Mouse (Mus musculus): Measurements from ENCODE around the gene Spry2. TPM values are rescaled to one million over a fixed set of nuclear protein-coding genes. Genes with fewer than 3 reads are reported as not detected.

Gene Spry2
- total RNA-seq (2017) = 2.2 and 2.9 TPM in 2 replicates

DNA sequence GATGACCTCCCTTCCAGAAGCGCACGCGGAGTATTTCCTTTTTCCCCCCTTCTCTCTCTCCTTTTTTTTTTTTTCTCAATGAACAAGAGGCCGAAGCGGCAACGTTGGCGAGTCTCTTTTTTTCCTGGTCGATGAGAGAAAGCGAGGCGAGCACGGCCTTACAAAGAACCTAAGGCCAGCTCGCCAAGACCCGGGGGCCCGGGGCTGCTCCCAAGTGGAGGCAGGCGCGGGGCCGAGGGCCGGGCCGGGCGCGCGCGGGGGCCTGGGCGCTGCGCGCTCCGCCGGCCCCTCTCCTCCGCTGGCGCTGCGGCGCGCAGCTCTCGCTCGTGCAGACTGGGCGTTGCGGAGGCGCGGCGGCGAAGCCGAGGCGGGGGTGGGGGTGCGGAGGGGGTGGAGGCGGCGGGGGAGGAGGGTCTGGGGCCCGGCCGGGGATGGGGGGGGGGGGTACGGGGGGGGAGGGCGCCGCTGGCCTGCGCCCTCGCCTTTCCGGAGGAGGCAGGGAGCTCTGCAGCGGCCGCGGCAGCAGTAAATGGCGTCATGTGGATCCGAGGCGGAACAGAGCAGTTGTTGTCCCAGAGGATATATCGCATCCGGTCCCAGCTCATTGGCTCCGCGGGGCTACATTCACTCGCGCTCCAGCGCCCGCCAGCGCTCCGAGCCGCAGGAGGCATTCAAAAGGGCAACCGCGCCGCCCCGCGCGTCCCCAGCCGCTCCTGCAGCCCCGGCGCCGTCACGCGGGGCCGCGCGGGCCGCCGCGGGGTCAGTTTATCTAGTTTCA lies at the start of gene Spry2:
Gene Spry2 (minus strand): TSS at position 29 of the 778 bp plus-strand sequence.
- peak; percentile 62 for ATAC-seq (replicated peaks; ENCODE audit: low read depth, poor library complexity, severe bottlenecking)

DNA sequence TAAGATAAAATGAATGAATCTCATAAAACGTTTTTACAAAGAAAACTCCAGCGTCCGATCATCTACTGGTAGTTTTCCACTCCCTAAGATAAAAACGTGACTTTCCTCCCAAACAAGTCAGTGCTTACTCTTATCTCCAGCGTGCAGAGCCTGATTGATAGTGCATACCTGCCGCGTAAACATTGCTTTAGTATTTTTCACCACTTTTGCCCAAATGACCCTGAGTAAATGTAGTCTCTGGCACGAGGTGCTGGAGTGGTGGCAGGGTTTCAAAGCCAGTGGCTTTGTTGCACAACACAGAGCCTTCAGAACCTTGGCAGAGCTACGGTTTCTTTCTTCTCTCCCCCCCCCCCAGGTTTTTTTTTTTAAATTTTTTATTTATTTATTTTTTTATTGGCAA lies 44.7 kb upstream of the Spry2 start:
- ATAC-seq (replicated peaks; ENCODE audit: low read depth, poor library complexity, severe bottlenecking) = no peak

DNA sequence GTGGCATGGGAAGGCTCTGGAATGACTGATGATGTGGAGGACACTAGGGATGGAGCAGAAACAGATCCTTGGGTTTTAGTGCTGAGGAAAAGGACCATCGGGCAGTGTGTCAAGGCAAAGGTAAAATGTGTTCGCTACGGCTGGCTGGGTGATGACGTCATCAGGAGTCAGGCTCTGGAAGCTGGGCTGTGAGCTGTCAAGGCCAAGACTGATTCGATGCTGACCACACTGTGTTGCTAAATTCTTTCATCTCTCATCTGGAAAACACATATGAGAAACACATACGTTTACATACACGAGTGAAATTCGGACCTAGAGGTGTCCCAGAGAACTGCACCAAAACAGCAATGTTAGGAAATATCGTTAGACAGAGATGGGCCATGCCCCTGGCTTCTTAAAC lies 30.1 kb upstream of the Spry2 start:
- ATAC-seq (replicated peaks; ENCODE audit: low read depth, poor library complexity, severe bottlenecking) = no peak

DNA sequence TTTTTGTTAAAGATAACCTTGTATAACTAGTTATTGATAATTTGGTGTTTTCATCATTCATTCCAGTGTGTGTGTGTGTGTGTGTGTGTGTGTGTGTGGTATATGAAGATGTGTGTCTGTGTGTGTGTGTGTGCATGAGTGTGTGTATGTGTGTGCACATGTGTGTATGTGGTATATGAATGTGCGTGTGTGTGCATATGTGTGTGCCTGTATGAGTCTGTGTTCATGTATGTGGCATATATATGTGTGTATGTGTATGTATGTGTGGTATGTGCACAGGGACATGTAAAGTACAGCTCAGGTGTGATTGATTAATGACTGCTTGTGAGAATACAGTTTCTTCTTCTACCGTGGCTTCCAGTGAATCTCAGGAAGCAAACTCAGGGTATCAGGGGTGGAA lies 28.7 kb upstream of the Spry2 start:
- ATAC-seq (replicated peaks; ENCODE audit: low read depth, poor library complexity, severe bottlenecking) = no peak

DNA sequence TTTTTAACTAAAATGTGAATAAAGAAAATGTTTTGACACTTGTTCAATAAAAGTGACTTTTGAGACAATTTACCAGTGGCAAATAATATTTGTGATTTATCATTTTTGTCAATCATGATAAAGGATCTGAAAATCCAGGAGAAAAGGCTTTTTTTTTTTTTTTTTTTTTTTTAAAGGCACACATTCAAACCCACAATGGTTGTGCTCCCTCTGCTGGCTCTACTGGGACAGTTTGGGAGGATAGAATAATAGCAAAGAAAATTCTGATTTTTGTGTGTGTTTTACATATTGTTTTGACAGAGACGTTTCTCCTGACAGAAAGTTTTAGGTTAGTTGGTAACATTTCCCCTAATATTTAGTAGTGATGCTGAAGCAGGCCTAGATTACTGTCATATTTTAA lies 28.1 kb upstream of the Spry2 start:
- no peak for ATAC-seq (replicated peaks; ENCODE audit: low read depth, poor library complexity, severe bottlenecking)

DNA sequence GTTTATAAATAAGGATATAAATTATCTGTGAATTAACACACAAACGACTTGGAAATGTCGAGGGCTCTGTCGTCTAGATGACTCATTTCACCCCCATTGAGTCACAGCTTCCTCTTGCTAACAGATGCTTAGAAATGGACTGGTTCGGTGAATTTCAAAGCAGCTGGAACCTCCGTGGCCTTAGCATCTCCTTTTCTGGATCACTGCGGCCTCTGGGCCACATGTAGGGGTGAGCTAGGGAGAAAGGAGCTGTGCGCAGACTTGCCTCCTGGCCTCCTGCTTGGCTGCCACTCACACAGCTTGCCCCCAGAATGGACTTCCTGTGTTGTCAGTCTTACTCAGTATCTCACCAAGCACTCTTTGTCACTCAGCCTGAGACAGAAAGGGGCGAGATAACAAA lies 26.3 kb upstream of the Spry2 start:
- peak; percentile 83 for ATAC-seq (replicated peaks; ENCODE audit: low read depth, poor library complexity, severe bottlenecking)

DNA sequence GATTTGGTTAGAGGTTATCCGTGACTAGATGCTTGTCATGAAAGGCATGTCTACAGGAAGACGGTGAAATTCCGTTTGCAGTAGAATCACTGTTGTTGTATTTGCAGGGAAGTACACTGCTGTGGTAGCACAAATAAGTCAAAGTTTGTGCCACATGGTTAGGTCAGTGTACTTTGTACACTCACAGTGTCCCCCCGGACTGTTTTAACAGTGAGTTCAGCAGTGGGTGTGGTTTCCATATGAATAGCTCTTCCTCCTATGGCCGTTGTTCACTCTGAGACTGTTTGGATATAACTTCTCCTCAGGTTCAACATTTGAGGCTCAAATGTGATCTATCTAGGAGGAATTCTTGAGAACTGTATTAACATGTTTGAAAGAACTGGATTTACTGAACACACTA lies 25.8 kb upstream of the Spry2 start:
- ATAC-seq (replicated peaks; ENCODE audit: low read depth, poor library complexity, severe bottlenecking) = peak; percentile 34

- ATAC-seq (replicated peaks; ENCODE audit: low read depth, poor library complexity, severe bottlenecking) = no peak
Observed at GRCm38 (mm10) chr14:105921217-105921695, 24.6 kb upstream of the Spry2 start.

GRCm38 (mm10) chr14:105920395-105921216 lies 24.0 kb upstream of the Spry2 start:
- ATAC-seq (replicated peaks; ENCODE audit: low read depth, poor library complexity, severe bottlenecking) = peak; percentile 26; the same call in 1 of the 2 replicates

DNA sequence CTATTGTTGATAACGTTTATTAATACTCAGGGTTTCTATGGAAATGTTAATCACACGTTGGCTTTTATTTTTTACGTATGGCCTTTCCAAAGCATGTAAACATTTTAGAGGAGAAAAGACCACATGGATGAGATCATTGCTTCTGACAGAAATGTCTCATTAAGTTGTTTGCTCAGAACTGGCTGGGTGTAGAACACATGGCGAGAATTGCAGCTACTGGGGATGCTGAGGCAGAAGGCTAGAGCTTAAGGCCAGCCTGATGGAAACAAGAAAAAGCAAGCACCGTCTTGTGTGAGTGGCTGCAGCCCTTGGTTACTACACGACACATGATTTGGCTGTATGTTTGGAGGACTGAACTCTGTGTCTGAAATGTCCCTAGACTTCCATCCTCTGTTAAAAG lies 10.6 kb upstream of the Spry2 start:
- no peak for ATAC-seq (replicated peaks; ENCODE audit: low read depth, poor library complexity, severe bottlenecking)

DNA sequence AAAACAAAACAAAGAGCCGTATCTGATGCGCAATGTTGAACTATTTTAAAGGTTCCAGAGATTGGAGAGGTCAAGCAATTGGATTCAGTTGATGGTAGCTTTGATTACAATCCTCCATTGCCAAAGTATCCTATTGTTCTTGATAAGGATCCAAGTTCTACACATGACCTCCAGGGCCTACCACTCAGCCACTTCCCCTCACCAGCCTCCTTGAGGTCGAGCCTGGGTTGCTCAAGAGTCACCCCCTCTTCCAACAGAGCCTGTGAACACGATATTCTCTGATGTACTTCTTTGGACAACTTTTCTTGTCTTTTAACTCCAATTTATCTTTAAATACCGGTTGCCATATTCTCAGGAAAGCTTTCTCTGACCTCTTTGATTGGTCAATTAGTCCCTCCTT lies 9.3 kb upstream of the Spry2 start:
- peak; percentile 91 for ATAC-seq (replicated peaks; ENCODE audit: low read depth, poor library complexity, severe bottlenecking)

DNA sequence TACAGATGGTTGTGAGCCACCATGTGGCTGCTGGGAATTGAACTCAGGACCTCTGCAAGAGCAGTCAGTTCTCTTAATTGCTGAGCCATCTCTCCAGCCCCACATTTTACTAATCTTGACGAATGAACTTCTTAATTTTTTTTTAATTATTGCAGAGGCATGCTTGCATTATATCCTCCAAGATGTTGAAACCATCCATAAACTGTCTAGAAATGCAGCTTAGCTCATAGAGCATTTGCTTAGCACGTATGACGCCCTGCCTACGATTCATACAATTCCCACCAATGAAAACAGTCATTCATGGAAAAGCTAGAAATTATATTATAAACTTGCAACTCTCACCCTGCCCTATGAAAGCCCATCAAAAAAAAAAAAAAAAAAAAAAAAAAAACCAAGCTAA lies 8.9 kb upstream of the Spry2 start:
- ATAC-seq (replicated peaks; ENCODE audit: low read depth, poor library complexity, severe bottlenecking) = no peak

- ATAC-seq (replicated peaks; ENCODE audit: low read depth, poor library complexity, severe bottlenecking) = peak; percentile 53
Observed at GRCm38 (mm10) chr14:105902807-105903206, 6.2 kb upstream of the Spry2 start.

GRCm38 (mm10) chr14:105900841-105901240 lies 4.2 kb upstream of the Spry2 start:
- ATAC-seq (replicated peaks; ENCODE audit: low read depth, poor library complexity, severe bottlenecking) = no peak

GRCm38 (mm10) chr14:105899116-105899515 lies 2.5 kb upstream of the Spry2 start:
- no peak for ATAC-seq (replicated peaks; ENCODE audit: low read depth, poor library complexity, severe bottlenecking)

DNA sequence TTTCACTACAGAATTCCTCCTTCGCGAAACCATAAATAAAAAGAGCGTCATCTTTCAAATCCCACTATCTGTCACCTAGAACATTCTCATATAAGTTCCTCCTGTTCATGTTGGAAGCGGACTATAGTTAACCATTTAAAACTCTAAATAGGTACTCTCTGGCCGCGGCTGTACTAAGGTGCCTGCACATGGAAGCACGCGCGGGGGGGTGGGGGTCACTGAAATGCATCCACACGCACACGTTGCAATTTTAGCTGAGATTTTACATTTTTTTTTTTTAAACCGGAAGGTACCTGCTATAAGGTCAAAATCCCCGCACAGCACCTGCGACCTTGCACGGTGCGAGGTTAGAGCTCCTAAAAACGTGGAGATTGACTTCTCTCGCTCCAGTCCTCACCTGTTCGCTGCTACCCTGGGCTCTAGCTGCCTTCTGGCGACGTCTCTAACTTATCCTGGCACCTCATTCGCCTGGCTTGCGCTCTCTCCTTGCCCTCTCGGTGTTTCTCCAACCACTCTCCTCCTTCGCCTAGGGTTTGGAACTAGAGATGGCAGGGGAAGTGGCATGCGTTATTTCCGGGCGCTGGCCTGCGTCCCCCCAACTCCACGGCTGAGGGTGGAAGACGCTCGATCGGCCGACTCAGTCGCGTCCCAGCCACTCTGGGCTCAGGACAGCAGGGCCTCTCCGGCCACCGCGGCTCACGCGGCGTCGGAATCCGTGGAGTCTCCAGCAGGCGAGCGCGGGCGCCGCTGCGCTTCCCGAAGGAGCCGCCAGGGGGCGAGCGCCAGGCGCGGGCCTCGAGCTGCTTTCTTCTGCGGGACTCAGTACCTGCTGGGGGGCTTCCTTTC lies 1.9 kb upstream of the Spry2 start:
- peak; percentile 19 for ATAC-seq (replicated peaks; ENCODE audit: low read depth, poor library complexity, severe bottlenecking)

DNA sequence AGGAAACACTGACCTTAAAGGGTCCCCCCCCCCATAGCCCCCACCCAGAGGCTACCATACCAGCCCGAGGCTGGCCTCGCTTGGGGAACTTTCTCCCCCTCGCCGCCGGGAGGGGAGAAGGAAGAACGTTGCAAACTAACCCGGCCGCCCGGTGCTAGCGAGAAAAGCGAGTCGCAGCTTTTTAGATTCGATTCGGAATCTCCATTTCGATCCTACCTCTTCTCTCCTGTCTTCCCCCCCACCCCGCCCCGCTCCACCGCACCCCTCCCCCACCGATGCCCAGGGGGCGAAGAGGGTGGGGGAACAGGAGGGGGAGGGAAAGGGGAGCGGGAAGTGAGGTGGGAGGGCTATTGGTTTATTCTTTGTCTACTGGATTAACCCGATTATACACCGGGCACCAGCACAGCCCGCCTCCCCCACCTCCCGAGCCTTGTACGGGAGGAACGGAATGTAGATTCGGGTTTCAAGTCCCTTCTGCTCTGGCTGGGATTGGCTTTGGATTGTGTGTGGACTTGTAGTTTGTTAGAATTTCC lies 1.0 kb upstream of the Spry2 start:
- ATAC-seq (replicated peaks; ENCODE audit: low read depth, poor library complexity, severe bottlenecking) = no peak

DNA sequence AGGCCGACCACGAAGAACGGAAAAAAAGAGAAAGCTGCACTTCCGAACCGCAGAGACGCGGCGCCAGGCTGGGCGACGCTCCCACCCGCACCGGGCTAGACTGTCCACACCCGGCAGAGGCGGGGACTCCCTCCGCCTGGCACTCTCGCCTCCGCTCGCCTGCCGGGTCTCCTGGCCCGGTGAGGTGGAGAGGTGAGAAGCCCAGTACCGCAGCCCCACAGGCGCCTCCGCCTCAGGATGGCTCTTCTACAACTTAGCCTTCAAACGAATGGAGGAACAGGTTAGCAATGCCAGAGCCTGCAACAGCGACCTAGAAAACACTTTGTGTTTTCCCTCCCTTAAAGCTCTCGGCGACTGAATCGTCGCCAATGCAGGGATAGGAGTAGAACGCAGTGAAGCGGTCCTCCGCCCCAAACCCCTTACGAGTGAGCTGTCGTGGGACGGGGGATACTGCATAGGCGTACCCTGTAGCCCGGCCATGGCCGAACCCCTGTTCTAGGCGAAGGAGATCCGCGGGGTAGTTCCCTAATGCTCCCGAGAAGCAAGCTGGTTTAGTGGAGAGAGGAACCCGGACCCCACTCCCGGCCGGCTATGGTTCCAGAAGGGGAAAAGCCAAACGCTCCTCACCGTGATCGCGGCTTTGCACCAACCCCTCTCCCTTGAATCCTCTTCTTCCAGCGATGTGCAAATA lies 513 bp downstream of the Spry2 start:
- ATAC-seq (replicated peaks; ENCODE audit: low read depth, poor library complexity, severe bottlenecking) = peak; percentile 33
